Mouse (Mus musculus): ENCODE results near the gene Itm2a.
A peak's percentile ranks its signal among the peaks of the same experiment; 100 is the strongest.

Itm2a gene

GRCm38 (mm10) chrX:107402915-107403912 lies at the start of gene Itm2a:
Gene Itm2a, minus strand, starts transcription at chrX:107403376.
- peak; percentile 12 to 18 for DNase-seq

DNA sequence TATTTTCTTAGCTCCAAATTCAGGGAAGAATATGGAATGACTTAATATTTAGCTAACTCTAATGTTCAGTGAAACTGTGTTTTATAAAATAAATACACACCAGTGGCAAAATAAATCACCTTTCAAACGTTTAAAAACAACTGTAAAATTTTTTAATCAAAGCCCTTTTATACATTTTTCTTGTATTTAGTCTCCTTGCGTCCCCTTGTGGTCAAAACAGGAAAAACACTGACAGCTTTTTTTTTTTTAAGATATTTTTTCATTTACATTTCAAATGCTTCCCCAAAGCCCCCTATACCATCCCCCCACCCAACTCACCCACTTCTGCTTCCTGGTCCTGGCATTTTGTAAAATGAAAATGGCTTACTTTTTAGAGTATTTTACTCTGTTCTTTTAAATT lies 32.7 kb upstream of the Itm2a start:
- peak in 1 of 2 experiments; percentile 1 for DNase-seq

GRCm38 (mm10) chrX:107421304-107421703 lies 18.1 kb upstream of the Itm2a start:
- no peak for DNase-seq

DNA sequence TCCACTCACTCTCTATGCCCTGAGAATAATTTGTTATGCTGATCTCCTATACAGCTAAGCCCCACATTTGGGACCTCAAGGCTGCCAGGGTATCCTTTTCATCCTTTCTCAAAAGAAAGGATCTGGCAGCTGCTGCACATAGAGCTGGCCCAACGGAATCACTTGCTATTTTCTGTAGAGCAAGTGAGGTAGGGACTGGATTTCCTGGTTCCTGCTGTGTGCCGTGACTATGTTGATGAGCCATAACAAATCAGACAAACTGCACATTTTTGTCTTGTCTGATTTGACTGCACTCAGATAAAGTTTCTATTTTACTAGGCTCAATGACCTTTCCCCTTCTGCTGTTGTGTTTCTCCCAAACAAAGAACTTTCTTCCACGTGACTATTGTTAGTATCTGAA lies 14.2 kb upstream of the Itm2a start:
- DNase-seq = no peak

- no peak for DNase-seq
Measured at GRCm38 (mm10) chrX:107415999-107416398, 12.8 kb upstream of the Itm2a start.

DNA sequence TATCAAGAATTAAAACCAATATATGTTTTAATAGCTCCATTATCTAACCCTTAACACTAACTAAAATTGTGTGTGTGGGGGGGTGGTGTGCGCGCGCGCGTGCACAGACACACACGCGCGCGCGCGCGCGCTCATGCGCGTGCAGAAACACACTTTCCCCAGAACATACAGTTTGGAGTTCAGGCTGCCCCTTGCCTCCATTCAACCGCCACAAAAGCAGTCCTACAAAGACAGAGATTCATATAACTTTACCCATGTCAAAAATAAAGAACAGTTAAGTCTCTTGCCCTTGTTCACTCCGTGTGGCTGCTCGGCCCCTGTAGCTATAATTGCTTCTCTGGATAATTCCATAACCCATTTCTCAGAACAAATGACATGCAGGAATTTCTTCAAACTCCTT lies 695 bp downstream of the Itm2a start:
- DNase-seq = peak; percentile 2 to 13

- no peak for DNase-seq
Measured at GRCm38 (mm10) chrX:107399087-107399486, 4.1 kb downstream of the Itm2a start.

DNA sequence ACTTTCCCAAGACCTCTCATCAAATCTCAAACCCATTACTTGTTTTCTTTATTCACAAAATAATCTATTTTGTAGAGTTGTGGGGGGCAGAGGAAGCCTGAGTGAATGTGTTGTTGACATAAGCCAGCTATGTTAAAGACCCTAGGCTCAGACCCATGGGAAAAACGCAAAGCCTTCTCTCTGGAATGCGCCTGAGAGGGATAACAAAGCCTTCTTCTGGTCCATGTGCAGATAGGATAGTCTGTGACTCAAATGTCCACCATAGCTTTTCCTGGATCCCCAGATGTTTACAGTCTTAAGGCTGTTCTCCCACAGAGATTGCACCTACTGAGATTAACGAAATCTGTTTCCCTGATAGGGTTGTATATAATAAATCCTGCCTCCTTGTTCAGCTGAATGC lies 9.9 kb downstream of the Itm2a start:
- DNase-seq = no peak

GRCm38 (mm10) chrX:107375329-107375728 lies 27.8 kb downstream of the Itm2a start:
- no peak for DNase-seq

All from cerebellum, postnatal 14 days (tissue).